Mouse (Mus musculus) adrenal gland (tissue): ENCODE data around the gene Eps15.
"Not testable (repeated sequence)": the region's sequence is repeated elsewhere in the genome, so short reads cannot be mapped to it uniquely, and the experiment has no call there.

Experiments
- intact Hi-C: fragments of 180-260 bp; cut with DNase I; formaldehyde crosslinking; loops from one replicate; pipeline ENCODE4 v1.15.1; 2025

Eps15 gene

DNA sequence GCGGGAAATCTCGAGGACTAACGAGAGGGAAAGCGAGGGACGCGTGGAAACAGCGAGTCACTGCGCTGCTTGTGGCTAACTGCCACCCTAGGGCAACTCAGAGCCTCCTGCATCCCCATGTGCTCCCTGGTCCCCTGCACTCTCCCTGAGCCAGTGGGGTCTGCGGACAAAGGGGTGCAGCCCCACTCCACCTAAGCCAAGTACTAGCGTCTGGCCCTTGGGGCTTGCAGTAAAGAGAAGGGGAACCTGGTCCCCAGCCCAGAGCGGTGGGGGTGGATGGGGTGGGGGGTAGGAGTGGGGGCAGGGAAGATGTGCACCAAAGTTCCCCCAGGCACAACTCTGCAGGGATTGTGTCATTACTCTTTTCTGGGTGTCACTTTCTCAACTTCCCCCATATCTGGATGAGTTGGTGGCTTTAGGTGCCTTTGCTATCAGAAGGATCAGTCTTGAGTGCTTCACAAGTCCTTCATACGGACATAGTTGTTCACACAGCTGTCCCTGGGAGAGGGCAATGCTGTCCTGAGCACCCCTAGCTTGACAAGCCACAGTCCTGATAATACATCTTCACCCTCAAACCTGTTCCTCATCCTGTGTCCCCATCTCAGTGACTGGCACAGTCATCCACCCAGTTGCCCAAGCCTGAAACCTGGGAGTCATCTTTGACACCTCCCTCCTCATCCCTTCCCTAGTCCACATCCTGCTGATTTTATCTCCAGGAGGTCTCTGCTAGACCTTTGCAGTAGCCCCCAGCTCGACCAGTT, 114.4 kb downstream of the Eps15 start:
- intact Hi-C loops, result no loop called here

- intact Hi-C loops, result no loop called here
Measured at GRCm38 (mm10) chr4:109400366-109400980, 120.4 kb downstream of the Eps15 start.

GRCm38 (mm10) chr4:109401176-109401689, 121.2 kb downstream of the Eps15 start:
- intact Hi-C loops, result no loop called here

DNA sequence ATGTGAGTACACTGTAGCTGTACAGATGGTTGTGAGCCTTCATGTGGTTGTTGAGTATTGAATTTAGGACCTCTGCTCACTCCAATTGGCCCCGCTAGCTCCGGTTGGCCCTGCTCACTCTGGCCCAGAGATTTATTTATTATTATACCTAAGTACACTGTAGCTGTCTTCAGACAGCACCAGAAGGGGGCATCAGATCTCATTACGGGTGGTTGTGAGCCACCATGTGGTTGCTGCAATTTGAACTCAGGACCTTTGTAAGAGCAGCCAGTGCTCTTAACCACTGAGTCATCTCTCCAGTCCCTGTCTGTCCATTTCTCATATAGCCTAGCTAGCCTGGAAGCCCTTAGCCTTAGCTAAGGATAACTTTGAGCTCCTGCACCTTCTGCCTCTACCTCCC, 124.8 kb downstream of the Eps15 start:
- intact Hi-C loops, result not testable (repeated sequence)

DNA sequence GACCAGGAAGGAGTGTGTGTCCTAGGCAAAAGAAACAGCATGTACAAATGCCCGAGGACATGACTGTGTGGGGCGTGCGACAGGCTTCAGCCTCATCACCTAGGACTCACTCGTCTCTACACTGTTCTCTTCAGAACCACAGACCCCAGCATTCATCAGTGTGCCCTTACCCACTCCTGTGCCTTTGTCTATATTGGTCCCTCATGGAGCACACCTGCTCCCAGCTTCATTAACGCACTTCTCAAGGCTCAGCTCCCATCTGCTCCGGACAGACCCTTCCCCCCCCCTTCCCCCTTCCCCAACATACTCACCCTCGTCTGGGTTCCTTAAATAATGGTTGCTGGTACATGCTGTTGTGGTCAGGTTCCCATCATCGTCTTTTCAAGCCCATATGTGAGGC, 125.3 kb downstream of the Eps15 start:
- intact Hi-C loops, result no loop called here

GRCm38 (mm10) chr4:109406054-109406485, 126.0 kb downstream of the Eps15 start:
- intact Hi-C loops, result no loop called here

- intact Hi-C loops, result no loop called here
Measured at GRCm38 (mm10) chr4:109406486-109407175, 126.6 kb downstream of the Eps15 start, which contains the start of gene Ttc39a. Gene Ttc39a (plus strand): TSS chr4:109406623.

- intact Hi-C loops, result no loop called here
Measured at GRCm38 (mm10) chr4:109407176-109407520, 127.1 kb downstream of the Eps15 start.

DNA sequence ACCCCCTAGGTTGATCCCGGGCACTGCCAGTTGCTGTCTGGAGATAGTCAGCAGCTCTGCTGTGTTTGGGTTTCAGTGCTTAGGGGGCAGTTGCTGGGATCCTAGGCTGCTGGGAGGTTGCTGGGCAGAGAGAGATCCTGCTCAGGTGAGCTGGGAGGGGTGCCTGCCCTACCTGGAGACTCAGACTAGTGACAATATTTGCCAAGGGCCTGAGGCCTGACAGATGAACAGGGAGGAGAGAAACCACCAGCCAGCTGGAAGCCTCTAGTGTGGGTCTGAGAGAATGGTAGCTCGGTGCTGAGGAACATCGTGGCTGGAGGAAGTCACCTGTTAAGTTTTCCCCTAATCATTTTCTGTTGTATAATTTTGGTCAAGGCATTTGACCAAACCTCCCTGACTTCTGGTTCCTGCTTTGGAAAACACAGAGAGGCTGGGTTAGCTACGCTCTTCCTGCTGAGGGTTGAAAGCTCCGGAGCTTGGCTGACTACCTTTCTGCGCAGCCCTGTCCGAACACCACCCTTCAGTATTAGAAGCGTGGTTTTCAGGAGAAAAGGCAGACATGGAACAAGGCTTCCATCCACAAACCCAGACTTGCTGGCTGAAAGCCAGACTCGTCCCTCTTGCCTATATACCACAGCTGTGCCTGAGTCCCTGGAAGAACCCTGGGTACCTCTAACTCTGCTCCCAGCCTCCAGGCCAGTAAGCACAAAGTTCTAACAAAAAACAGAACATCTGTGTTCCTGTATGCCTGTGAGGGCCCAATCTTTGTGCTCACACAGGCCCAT, 127.8 kb downstream of the Eps15 start:
- intact Hi-C loops, result no loop called here

DNA sequence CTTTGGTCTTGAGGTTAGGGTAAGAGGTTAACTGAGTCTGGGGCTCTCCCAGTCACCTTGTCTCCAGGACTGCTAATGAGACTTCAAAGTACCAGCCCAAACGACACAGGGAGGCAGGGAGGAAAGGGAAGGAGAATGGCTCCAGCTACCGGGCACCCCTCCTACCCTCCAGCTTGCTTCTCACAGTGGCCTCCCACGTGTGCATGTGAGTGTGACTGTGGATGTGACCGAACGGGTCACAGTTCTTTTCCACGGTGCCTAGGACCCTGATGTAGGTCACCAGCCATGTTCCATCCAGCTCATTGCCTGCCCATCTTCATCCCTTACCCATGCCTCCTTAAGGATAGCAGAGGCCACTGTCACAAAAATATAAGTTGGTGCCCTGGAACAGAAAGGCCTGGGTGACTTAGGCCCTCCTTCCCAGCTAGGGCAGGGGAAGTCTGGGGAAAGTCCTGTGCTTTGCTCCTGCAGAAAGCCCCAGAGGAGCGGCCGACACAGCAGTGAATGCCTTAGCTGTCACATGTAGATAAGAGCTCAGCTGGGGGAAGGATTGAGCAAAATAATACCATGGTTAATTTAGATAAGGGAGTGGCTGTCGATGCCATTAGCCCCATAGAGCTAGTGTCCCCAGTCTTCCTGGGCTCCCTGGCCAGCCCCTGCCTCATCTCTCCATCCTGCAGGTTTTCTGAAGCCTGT, 130.8 kb downstream of the Eps15 start:
- intact Hi-C loops, result no loop called here

DNA sequence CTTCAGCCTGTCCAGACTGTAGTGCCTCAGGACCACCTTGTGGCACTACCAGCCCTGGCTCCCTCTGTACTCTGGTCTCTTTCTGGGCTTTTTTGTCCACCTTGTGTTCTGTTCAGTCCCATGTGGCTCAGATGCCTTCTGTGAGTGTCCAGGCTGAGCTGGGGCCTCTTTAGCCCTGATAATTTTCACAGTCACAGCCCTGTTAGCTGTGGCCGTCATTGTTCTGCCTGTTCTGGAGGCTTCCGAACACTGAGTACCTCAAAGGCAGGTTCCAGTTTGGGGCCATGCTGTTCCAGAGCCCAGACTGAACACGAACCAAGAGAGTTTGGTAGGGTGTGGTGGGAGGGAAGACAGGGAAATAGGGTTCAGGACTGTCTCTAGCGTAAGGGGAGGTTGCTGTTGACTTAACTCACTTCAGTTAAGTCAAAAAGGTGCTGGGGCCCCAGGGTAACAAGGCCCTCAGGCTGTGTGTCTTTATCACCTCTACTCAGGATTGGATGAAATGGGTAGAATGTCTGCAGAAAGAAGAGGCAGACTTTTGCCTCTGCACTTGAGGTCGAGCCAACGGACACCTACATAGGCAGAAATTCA, 131.4 kb downstream of the Eps15 start:
- intact Hi-C loops, result no loop called here

DNA sequence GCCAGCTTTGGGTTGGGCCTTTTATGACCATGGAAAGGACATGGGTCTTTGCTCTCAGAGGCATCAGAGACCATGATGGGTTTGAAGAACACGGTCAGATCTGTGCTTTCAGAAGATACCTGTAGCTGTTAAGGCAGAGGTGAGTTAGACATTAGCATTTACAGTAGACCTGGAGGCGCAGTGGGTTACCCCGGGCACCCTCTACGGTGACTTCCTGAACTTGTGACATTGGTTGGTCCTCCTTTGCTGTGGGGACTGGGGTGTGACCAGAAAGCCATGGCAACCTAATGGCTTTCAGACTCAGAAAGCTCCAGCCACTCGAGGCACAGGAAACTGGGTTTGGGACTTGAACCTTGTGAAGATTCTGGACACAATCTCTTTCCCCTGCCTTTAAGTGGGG, 132.2 kb downstream of the Eps15 start:
- intact Hi-C loops, result no loop called here

GRCm38 (mm10) chr4:109417998-109418397, 137.9 kb downstream of the Eps15 start:
- intact Hi-C loops, result no loop called here

DNA sequence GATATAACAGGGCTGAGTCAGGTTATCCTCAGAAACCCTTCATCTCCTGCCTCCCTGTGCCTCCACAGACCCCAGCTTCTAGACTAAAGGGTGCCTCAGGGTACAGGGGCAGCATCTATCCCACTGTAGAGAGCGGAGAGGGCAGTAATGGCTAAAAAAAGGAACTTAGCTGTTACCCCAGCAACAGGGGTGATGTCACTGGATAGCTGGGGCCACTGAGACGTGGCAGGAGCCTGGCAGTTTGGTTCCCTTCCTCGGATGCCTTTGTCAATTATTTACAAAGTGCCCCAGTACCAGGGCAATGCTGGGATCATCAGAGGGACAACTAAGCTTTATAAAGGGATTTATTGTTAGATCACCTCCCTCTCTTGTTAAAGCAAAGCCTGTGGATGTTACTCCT, 138.9 kb downstream of the Eps15 start:
- intact Hi-C loops, result no loop called here

- intact Hi-C loops, result no loop called here
Measured at GRCm38 (mm10) chr4:109419563-109419962, 139.5 kb downstream of the Eps15 start.

- intact Hi-C loops, result no loop called here
Measured at GRCm38 (mm10) chr4:109420138-109420795, 140.2 kb downstream of the Eps15 start.

- intact Hi-C loops, result no loop called here
Measured at GRCm38 (mm10) chr4:109421608-109422007, 141.5 kb downstream of the Eps15 start.

- intact Hi-C loops, result no loop called here
Measured at GRCm38 (mm10) chr4:109422436-109422835, 142.4 kb downstream of the Eps15 start.

DNA sequence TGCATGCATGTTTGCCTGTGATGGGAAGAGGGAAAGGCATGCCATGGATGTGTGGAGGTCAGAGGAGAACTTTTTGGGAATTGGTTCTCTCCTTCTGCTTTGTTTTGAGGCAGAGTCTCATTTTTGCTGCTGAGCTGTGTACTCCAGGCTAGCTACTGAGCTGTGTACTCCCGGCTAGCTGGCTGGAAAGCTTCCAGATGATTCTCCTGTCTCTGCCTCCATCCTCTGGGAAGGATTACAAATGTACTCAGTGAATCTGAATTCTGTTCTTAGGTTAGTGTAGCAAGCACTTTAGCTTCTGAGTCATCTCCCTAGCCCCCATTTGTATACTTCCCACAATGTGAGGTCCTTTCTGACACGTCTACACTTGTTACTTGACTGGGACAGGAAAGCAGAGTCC, 143.4 kb downstream of the Eps15 start:
- intact Hi-C loops, result no loop called here

DNA sequence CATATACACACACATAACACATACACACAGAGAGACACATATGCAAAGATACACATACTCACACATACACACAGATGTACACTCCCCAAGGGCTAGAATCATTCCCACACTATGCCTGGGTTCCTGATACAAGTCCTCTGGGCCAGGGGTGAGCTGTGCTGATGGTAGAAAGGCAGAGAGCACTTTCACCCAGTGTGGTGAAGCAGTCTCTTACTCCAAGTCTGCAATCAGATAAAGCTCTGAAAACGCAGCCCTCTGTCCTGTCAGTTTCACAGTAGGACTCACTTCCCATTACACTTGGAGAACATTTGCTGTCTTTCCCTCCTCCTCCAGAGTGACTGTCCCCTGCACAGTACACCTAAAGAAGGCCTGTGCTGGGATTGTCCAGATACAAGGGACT, 147.0 kb downstream of the Eps15 start:
- intact Hi-C loops, result no loop called here
